Mouse (Mus musculus) embryonic facial prominence, embryonic 13.5 days (tissue): Measurements from ENCODE around the gene Otulinl. TPM values are rescaled to one million over a fixed set of nuclear protein-coding genes. Genes with fewer than 3 reads are reported as not detected.
"Not testable (repeated sequence)": the region's sequence is repeated elsewhere in the genome, so short reads cannot be mapped to it uniquely, and the experiment has no call there.

Experiments used
- ATAC-seq: fragments of 200-750 bp; cut with Nextera tagmentation; 2 replicates; pipeline ENCODE4 v1.8.0; 2017; ENCODE audit warnings: low read depth; ENCODE audit not compliant: insufficient number of reproducible peaks, insufficient read depth, low FRiP score, low TSS enrichment
- H3K27ac ChIP-seq: fragments of 300-500 bp; sonication (generic); 2 replicates; pipeline ENCODE4 v1.5.1; 2015; ENCODE audit warnings: moderate library complexity, mild to moderate bottlenecking, inconsistent platforms
- H3K27me3 ChIP-seq: fragments of 300-500 bp; sonication (generic); 2 replicates; pipeline ENCODE4 v1.6.1; 2015; ENCODE audit warnings: mild to moderate bottlenecking, inconsistent platforms
- H3K36me3 ChIP-seq: fragments of 300-500 bp; sonication (generic); 2 replicates; pipeline ENCODE4 v1.6.1; 2015; ENCODE audit warnings: mild to moderate bottlenecking, inconsistent platforms
- H3K4me1 ChIP-seq: fragments of 300-500 bp; sonication (generic); 2 replicates; pipeline ENCODE4 v1.6.1; 2015; ENCODE audit warnings: inconsistent platforms
- H3K4me2 ChIP-seq: fragments of 300-500 bp; sonication (generic); 2 replicates; pipeline ENCODE4 v1.6.1; 2015; ENCODE audit warnings: moderate library complexity, mild to moderate bottlenecking, inconsistent platforms
- H3K4me3 ChIP-seq: fragments of 300-500 bp; sonication (generic); 2 replicates; pipeline ENCODE4 v1.5.1; 2015; ENCODE audit warnings: mild to moderate bottlenecking, inconsistent platforms
- H3K9ac ChIP-seq: fragments of 300-500 bp; sonication (generic); 2 replicates; pipeline ENCODE4 v1.6.1; 2015; ENCODE audit warnings: mild to moderate bottlenecking, inconsistent platforms
- H3K9me3 ChIP-seq: fragments of 300-500 bp; sonication (generic); 2 replicates; pipeline ENCODE4 v1.6.1; 2016; ENCODE audit warnings: inconsistent platforms
- WGBS: fragments of 180-500 bp; shearing (Covaris S2); methylation state at CpG from one replicate; pipeline ENCODE4 v1.1.7; 2015; ENCODE audit warnings: mixed read lengths; 5-methylcytosine and 5-hydroxymethylcytosine counted together
- polyA plus RNA-seq: library from polyadenylated mRNA; unstranded; fragments of >200 nt; fragmentation: Nextera tagmentation; extraction: Ambion mirVana; gene quantifications from 2 replicates; pipeline ENCODE4 v1.2.1, GENCODE M21; 2015

Gene Otulinl
- polyA plus RNA-seq: 19.8 and 27.0 TPM in 2 replicates

DNA sequence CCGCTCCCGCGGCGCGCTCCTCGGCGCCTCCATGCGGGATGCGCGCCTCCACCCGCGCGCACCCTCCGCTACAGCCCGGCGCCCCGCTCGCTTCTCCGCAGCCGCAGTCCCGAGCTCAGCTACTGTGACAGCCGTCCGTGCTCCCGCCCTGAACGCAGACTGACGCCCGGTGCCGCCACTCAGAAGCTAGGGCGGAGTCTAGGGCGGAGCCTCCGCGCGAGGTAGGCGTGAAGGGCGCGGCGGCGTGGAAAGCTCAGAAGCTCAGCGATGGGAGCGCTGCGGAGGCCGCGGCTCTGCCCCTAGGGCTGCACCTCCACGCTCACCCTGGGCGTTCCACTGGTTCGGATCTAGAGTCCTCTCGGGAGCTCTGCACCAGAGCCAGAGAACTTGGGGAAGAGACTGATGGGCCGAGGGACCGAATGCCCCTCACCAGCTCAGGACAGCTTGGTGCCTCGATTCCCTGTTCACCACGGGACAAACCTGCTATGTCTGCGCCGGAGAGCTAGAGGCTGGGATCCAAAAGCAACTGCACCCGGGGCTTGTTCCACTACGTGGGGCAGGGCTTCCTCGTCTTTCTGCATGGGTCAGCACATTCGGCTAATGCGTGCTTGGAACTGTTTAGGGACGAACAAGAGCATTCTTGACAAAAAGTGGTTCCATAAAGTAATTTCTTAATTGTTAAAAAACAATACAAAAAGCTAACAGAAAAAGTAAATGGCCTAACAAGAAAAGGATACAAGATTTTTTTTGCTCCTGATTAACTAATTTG lies at the start of gene Otulinl:
Gene Otulinl (minus strand): TSS at position 161 of the 769 bp plus-strand sequence.
- Histone ChIP-seq H3K4me2 (peak within 1 kb of the TSS; percentile 86), H3K36me3 (no peaks in the 10 kb centered on the region), H3K9ac (peak within 1 kb of the TSS; percentile 79), H3K4me1 (peaks cover 24% of the 10 kb centered on the region), H3K9me3 (no peaks in the 10 kb centered on the region), H3K4me3 (peak within 1 kb of the TSS; percentile 69), H3K27me3 (no peaks in the 10 kb centered on the region), H3K27ac (peak within 1 kb of the TSS; percentile 74)
- ATAC-seq: peak; percentile 98
- 1% methylated on average over 59 of the region's 59 CpGs for WGBS

DNA sequence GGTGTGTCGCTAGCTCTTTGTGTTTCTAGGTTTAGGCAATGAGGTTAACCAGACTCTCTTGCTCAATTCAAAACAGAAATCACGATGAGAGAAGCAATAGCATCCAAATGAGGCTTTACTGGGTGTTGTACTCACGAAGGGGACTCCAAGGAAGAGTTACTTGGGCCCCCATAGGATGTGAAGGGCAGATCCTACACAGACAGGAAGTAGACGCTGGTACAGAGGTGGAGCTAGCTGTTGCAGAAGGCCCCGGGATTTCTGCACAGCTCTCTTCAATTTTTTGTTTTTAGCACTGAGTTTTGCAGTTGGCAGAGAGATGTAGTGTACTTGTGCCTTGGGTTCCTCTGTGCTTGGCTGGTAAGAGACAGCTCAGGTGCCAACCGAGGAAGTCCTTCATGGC lies 44.8 kb upstream of the Otulinl start:
- Histone ChIP-seq H3K27me3 (no peaks in the 10 kb centered on the region), H3K27ac (no peak overlapping the region), H3K36me3 (peaks cover 10% of the 10 kb centered on the region), H3K4me3 (no peak overlapping the region), H3K4me1 (0 out of 2 replicates have a peak, but pooled peaks cover 8% of the 10 kb centered on the region), H3K9ac (no peak overlapping the region), H3K9me3 (no peaks in the 10 kb centered on the region), H3K4me2 (no peak overlapping the region)
- WGBS: 79% methylated on average over 6 of the region's 6 CpGs
- ATAC-seq: no peak

DNA sequence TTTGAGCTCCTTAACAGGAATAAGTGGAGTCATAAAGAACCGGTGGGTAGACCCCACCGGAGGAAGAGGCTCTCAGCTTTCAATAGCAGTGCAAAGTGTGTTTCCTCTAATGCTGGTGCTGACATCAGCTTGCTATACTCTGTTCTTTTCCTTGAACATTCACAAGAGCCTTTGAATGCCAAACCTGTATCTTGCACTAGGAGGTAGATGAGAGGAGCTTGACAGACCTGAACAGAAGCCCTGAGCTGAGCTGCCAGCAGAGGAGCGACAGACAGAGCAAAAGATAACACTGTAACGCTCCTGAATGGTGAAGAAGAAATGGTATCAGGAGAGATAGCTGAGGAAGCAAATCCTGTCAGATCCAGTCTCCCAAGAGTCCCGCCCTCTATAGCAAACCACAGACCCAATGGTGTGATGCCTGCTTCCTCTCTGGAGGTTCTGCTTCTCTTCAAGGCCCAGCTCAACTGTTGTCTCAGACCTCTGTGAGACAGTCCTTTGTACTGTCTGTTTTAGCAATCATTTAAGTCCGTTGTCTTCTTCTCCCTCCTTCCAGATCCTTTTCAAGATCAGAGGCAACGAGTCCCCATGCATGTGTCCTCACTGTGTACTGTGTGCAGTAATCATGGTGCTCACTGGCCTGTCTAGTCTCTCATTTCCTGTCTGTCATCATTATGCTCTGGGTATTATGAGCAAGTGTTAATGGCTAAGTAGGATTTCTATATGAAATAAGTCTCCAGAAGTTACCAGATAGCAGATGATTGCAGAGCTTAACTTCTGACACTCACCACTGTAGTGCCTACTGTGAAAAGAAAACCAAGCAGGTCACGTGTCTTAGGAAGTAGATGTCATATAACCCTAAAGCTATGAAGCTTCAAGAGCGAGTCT lies 43.7 kb upstream of the Otulinl start:
- Histone ChIP-seq H3K9ac (no peak overlapping the region), H3K36me3 (peaks cover 4% of the 10 kb centered on the region; the same call in 1 of the 2 replicates), H3K4me3 (no peak overlapping the region), H3K27me3 (no peaks in the 10 kb centered on the region), H3K27ac (peak overlapping the region; percentile 11; the same call in 1 of the 2 replicates), H3K4me2 (no peak overlapping the region), H3K4me1 (0 out of 2 replicates have a peak, but pooled peaks cover 8% of the 10 kb centered on the region), H3K9me3 (no peaks in the 10 kb centered on the region)
- ATAC-seq: no peak
- 63% methylated on average over 9 of the region's 9 CpGs for WGBS

GRCm38 (mm10) chr15:27724298-27724697 lies 42.9 kb upstream of the Otulinl start:
- no peak overlapping the region for H3K9ac ChIP-seq
- no peak overlapping the region for H3K4me3 ChIP-seq
- H3K4me2 ChIP-seq: no peak overlapping the region
- H3K27me3 ChIP-seq: no peaks in the 10 kb centered on the region
- H3K27ac ChIP-seq: 0 out of 2 replicates have a peak overlapping the region, but pooled peaks have one; percentile 11
- H3K4me1 ChIP-seq: 0 out of 2 replicates have a peak, but pooled peaks cover 8% of the 10 kb centered on the region
- no peak for ATAC-seq
- no peaks in the 10 kb centered on the region; the same call in 1 of the 2 replicates for H3K36me3 ChIP-seq
- WGBS: 74% methylated on average over 6 of the region's 6 CpGs
- no peaks in the 10 kb centered on the region for H3K9me3 ChIP-seq

- H3K4me1 ChIP-seq: peaks cover 8% of the 10 kb centered on the region; the same call in 1 of the 2 replicates
- no peaks in the 10 kb centered on the region for H3K9me3 ChIP-seq
- 60% methylated on average over 6 of the region's 6 CpGs for WGBS
- no peak overlapping the region for H3K4me3 ChIP-seq
- no peak overlapping the region for H3K4me2 ChIP-seq
- H3K27ac ChIP-seq: no peak overlapping the region
- H3K36me3 ChIP-seq: no peaks in the 10 kb centered on the region; the same call in 1 of the 2 replicates
- H3K27me3 ChIP-seq: no peaks in the 10 kb centered on the region
- H3K9ac ChIP-seq: no peak overlapping the region
- no peak for ATAC-seq
Measured at GRCm38 (mm10) chr15:27723746-27724145, 42.4 kb upstream of the Otulinl start.

DNA sequence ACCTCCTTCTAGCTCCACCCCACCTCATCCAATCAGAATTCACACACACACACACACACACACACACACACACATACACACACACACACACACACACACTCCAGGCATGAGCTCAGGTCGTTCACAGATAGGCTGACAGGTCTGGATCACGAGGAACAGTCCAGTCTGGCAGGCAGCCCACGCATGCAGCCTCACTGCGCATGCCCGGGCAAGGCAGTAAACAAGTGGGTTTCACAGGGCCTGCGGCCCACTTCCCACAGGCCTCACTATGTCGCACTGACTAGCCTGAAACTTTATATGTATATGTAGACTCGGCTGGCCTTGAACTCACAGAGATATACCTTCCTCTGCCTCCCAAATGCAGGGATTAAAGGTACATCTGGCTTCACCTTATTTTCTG lies 38.9 kb upstream of the Otulinl start:
- not testable (repeated sequence) for H3K4me3 ChIP-seq, H3K36me3 ChIP-seq

GRCm38 (mm10) chr15:27718668-27719067 lies 37.3 kb upstream of the Otulinl start:
- H3K4me2 ChIP-seq: no peak overlapping the region
- 71% methylated on average over 7 of the region's 7 CpGs for WGBS
- ATAC-seq: no peak
- no peaks in the 10 kb centered on the region for H3K9me3 ChIP-seq
- H3K4me1 ChIP-seq: no peaks in the 10 kb centered on the region; the same call in 1 of the 2 replicates
- no peak overlapping the region for H3K27ac ChIP-seq
- H3K9ac ChIP-seq: no peak overlapping the region
- no peaks in the 10 kb centered on the region for H3K36me3 ChIP-seq
- no peak overlapping the region for H3K4me3 ChIP-seq
- H3K27me3 ChIP-seq: no peaks in the 10 kb centered on the region

More for the DNA sequence above, 38.9 kb upstream of the Otulinl start:
- whole genome bisulfite sequencing: 82% methylated on average over 8 of the region's 8 CpGs
- H3K9me3 ChIP-seq, ATAC-seq, H3K27ac ChIP-seq, H3K4me1 ChIP-seq, H3K9ac ChIP-seq, H3K4me2 ChIP-seq, H3K27me3 ChIP-seq: not testable (repeated sequence)

GRCm38 (mm10) chr15:27715331-27715730 lies 34.0 kb upstream of the Otulinl start:
- Histone ChIP-seq H3K4me3 (no peak overlapping the region), H3K27ac (no peak overlapping the region), H3K9me3 (no peaks in the 10 kb centered on the region), H3K36me3 (no peaks in the 10 kb centered on the region), H3K4me1 (no peaks in the 10 kb centered on the region; the same call in 1 of the 2 replicates), H3K9ac (no peak overlapping the region), H3K4me2 (no peak overlapping the region), H3K27me3 (no peaks in the 10 kb centered on the region)
- no peak for ATAC-seq
- WGBS: 29% methylated on average over 3 of the region's 3 CpGs

DNA sequence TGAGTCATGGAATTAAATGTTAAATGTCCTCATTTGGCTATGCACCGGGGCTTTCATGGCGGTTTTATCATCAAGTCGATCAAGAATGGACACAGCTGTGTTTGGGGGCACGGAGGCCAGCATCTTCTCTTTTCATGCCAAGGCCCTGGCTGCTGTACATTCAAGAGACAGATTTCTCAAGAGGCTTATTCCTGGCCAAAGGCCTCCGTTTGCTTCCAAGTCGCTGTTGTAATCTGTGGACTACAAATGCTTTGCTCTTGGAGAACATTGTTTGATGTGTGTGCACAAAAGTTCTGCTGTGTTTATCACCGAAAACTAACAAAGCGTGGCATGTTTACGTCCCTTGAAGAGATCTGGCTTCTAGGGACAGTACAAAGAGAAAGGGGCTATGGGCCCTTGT lies 29.3 kb upstream of the Otulinl start:
- Histone ChIP-seq H3K27ac (no peak overlapping the region), H3K36me3 (no peaks in the 10 kb centered on the region), H3K27me3 (no peaks in the 10 kb centered on the region), H3K9me3 (no peaks in the 10 kb centered on the region), H3K4me2 (no peak overlapping the region), H3K9ac (no peak overlapping the region), H3K4me1 (no peaks in the 10 kb centered on the region), H3K4me3 (no peak overlapping the region)
- 84% methylated on average over 9 of the region's 9 CpGs for WGBS
- ATAC-seq: no peak

DNA sequence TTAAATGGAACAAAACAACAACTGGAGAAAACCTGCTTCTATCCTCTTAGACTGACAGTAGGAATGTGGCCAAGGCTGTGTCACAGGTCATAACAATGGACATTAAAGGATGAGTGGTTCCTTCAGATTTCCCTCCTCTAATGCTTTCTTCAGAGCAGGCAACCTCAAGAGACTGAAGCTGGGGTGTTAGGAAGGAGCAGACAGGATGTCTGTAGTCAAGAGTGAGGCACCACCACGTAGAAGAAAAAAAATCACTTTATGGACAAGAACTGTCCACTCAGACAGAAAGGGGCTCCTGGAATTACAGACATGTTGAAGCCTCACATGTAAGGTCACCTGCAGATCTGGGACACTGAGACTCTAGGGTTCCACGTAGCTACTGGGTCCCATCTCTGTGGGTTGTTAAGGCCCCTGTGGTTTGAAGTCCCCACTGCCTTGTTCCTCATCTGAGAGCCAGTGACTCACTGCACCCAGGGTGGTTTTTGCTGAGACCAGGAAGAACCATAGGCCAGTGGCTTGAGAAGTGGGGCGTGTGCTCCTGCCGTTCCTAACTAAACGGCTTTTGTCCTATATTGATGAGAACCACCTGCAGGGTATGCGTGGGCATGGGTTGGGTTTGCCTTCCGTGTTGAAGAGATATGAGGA lies 27.7 kb upstream of the Otulinl start:
- H3K27ac ChIP-seq: no peak overlapping the region
- H3K9me3 ChIP-seq: no peaks in the 10 kb centered on the region
- no peak for ATAC-seq
- no peaks in the 10 kb centered on the region for H3K27me3 ChIP-seq
- no peaks in the 10 kb centered on the region for H3K4me1 ChIP-seq
- no peak overlapping the region for H3K4me3 ChIP-seq
- H3K36me3 ChIP-seq: no peaks in the 10 kb centered on the region
- WGBS: 86% methylated on average over 7 of the region's 7 CpGs
- no peak overlapping the region for H3K9ac ChIP-seq
- H3K4me2 ChIP-seq: no peak overlapping the region

DNA sequence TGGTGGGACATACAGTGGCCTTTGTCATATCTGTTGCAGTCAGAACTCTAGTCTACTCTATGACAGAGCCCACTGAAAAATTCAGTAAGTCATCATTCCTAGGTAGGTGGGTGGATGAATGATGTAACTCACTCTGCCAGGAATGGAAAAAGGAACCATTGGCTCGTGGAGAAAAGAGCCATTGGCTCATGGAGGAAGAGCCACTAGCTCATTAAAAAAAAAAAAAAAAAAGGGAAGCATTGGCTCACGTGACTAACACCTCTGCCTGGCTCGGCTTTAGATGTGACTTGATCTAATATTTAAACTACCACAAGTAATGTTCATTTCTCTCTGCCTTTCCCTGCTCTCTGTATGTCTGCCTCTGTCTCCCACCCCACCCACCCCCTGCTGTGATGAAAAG lies 27.1 kb upstream of the Otulinl start:
- Histone ChIP-seq H3K36me3 (no peaks in the 10 kb centered on the region), H3K4me1 (peaks cover 3% of the 10 kb centered on the region), H3K4me2 (no peak overlapping the region), H3K9me3 (no peaks in the 10 kb centered on the region), H3K27ac (no peak overlapping the region), H3K27me3 (no peaks in the 10 kb centered on the region), H3K4me3 (no peak overlapping the region), H3K9ac (no peak overlapping the region)
- no peak for ATAC-seq
- WGBS: 61% methylated on average over 3 of the region's 3 CpGs
